Mouse (Mus musculus) testis, adult 2 months (tissue): ENCODE measurements around the gene Orm2. TPM values are rescaled to one million over a fixed set of nuclear protein-coding genes. Genes with fewer than 3 reads are reported as not detected.

Source experiments
- H3K27ac ChIP-seq: fragments of 200-500 bp; 2 replicates; pipeline ENCODE4 v1.5.1; 2012; ENCODE audit warnings: low read depth, low read length; ENCODE audit not compliant: control insufficient read depth, insufficient read depth
- H3K27me3 ChIP-seq: fragments of 200-500 bp; 2 replicates; pipeline ENCODE4 v1.6.1; 2012; ENCODE audit warnings: mild to moderate bottlenecking, low read length, moderate library complexity; ENCODE audit not compliant: control insufficient read depth, insufficient read depth
- H3K36me3 ChIP-seq: fragments of 200-500 bp; 2 replicates; pipeline ENCODE4 v1.6.1; 2012; ENCODE audit warnings: mild to moderate bottlenecking, low read length; ENCODE audit not compliant: control insufficient read depth, insufficient read depth
- H3K4me1 ChIP-seq: fragments of 200-500 bp; 2 replicates; pipeline ENCODE4 v1.6.1; 2012; ENCODE audit warnings: low read length; ENCODE audit not compliant: control insufficient read depth, insufficient read depth
- H3K4me3 ChIP-seq: fragments of 200-500 bp; 2 replicates; pipeline ENCODE4 v1.5.1; 2012; ENCODE audit warnings: low read depth, mild to moderate bottlenecking, low read length, moderate library complexity, mixed read lengths; ENCODE audit not compliant: control insufficient read depth
- CTCF ChIP-seq: fragments of 200-500 bp; IDR thresholded peaks from 2 replicates; pipeline ENCODE4 v1.5.1; 2012; ENCODE audit warnings: low read depth, mild to moderate bottlenecking, inconsistent platforms, low read length, moderate library complexity; ENCODE audit not compliant: control insufficient read depth, insufficient read depth, insufficient replicate concordance
- POLR2A ChIP-seq: fragments of 200-500 bp; IDR thresholded peaks from 2 replicates; pipeline ENCODE4 v1.6.1; 2012; ENCODE audit warnings: low read depth, mild to moderate bottlenecking, inconsistent platforms, low read length, moderate library complexity; ENCODE audit not compliant: control insufficient read depth
- polyA plus RNA-seq: library from polyadenylated mRNA; depleted of rRNA; stranded (reverse); fragments of >200 nt; gene quantifications from 2 replicates; pipeline ENCODE4 v1.2.3, GENCODE M21; 2012

Gene Orm2
- polyA plus RNA-seq, 1 experiment = not detected

- Histone ChIP-seq H3K27me3 (no peaks in the 10 kb centered on the region), H3K27ac (no peak overlapping the region), H3K36me3 (no peaks in the 10 kb centered on the region), H3K4me3 (no peak overlapping the region), H3K4me1 (no peaks in the 10 kb centered on the region)
- no peak for TF ChIP-seq POLR2A
- no peak for TF ChIP-seq CTCF
These were observed 19.8 kb upstream of the Orm2 start for GRCm38 (mm10) chr4:63342491-63342890.

GRCm38 (mm10) chr4:63343608-63344007 lies 18.6 kb upstream of the Orm2 start:
- TF ChIP-seq POLR2A (no peak), CTCF (no peak)
- no peaks in the 10 kb centered on the region for H3K4me1 ChIP-seq
- no peak overlapping the region for H3K4me3 ChIP-seq
- no peaks in the 10 kb centered on the region for H3K27me3 ChIP-seq
- H3K27ac ChIP-seq = no peak overlapping the region
- H3K36me3 ChIP-seq = no peaks in the 10 kb centered on the region

GRCm38 (mm10) chr4:63344295-63344694 lies 18.0 kb upstream of the Orm2 start, which contains the start of gene Orm1:
Gene Orm1 (plus strand): TSS chr4:63344560.
- H3K36me3 ChIP-seq = no peaks in the 10 kb centered on the region
- no peak within 1 kb of the TSS for H3K4me3 ChIP-seq
- H3K27me3 ChIP-seq = no peaks in the 10 kb centered on the region
- no peak for TF ChIP-seq CTCF
- no peak for TF ChIP-seq POLR2A
- no peak within 1 kb of the TSS for H3K27ac ChIP-seq
- no peaks in the 10 kb centered on the region for H3K4me1 ChIP-seq

- Histone ChIP-seq H3K27ac (no peak overlapping the region), H3K4me3 (no peak overlapping the region), H3K4me1 (no peaks in the 10 kb centered on the region), H3K36me3 (no peaks in the 10 kb centered on the region), H3K27me3 (no peaks in the 10 kb centered on the region)
- no peak for TF ChIP-seq POLR2A
- TF ChIP-seq CTCF = no peak
These were observed 17.0 kb upstream of the Orm2 start for GRCm38 (mm10) chr4:63345261-63345660.

GRCm38 (mm10) chr4:63346659-63347058 lies 15.6 kb upstream of the Orm2 start:
- Histone ChIP-seq H3K27ac (no peak overlapping the region), H3K4me1 (no peaks in the 10 kb centered on the region), H3K4me3 (no peak overlapping the region), H3K27me3 (no peaks in the 10 kb centered on the region), H3K36me3 (no peaks in the 10 kb centered on the region)
- no peak for TF ChIP-seq CTCF
- no peak for TF ChIP-seq POLR2A

GRCm38 (mm10) chr4:63348524-63348923 lies 13.7 kb upstream of the Orm2 start:
- Histone ChIP-seq H3K4me1 (no peaks in the 10 kb centered on the region), H3K36me3 (no peaks in the 10 kb centered on the region), H3K4me3 (no peak overlapping the region), H3K27me3 (no peaks in the 10 kb centered on the region), H3K27ac (no peak overlapping the region)
- TF ChIP-seq CTCF (no peak), POLR2A (no peak)

GRCm38 (mm10) chr4:63355877-63356665 lies 6.2 kb upstream of the Orm2 start, which contains the start of gene Orm3:
Gene Orm3 (plus strand): TSS chr4:63356162.
- no peak within 1 kb of the TSS for H3K27ac ChIP-seq
- H3K27me3 ChIP-seq = no peaks in the 10 kb centered on the region
- TF ChIP-seq POLR2A (no peak), CTCF (no peak)
- no peak within 1 kb of the TSS for H3K4me3 ChIP-seq
- no peaks in the 10 kb centered on the region for H3K4me1 ChIP-seq
- H3K36me3 ChIP-seq = no peaks in the 10 kb centered on the region
